Mouse (Mus musculus) hindbrain, embryonic 14.5 days (tissue): ENCODE measurements at regions not wholly inside any gene's neighbourhood (a gene's known extent, or its start where the extent isn't known, plus 50 kb on each side); places are given as distances from the start of the nearest gene placed in this dataset.

Source experiments
- ATAC-seq: fragments of 200-750 bp; cut with Nextera tagmentation; 2 replicates; pipeline ENCODE4 v1.8.0; 2017; ENCODE audit warnings: moderate number of reproducible peaks, mild to moderate bottlenecking, moderate TSS enrichment, moderate library complexity; ENCODE audit not compliant: low FRiP score
- DNase-seq: peaks from one replicate; pipeline ENCODE4 v3.0.0-alpha.2; 2015; ENCODE audit warnings: low spot score
- H3K27ac ChIP-seq: fragments of 300-500 bp; sonication (generic); 2 replicates; pipeline ENCODE4 v1.5.1; 2014; ENCODE audit warnings: mild to moderate bottlenecking, moderate library complexity
- H3K27me3 ChIP-seq: fragments of 300-500 bp; sonication (generic); 2 replicates; pipeline ENCODE4 v1.6.1; 2014; ENCODE audit warnings: mild to moderate bottlenecking, low read length, mixed read lengths; ENCODE audit not compliant: control insufficient read depth, insufficient read depth
- H3K36me3 ChIP-seq: fragments of 300-500 bp; sonication (generic); replicated peaks from 2 replicates; pipeline ENCODE4 v1.6.1; 2014; ENCODE audit not compliant: control insufficient read depth, insufficient read depth
- H3K4me1 ChIP-seq: fragments of 300-500 bp; sonication (generic); replicated peaks from 2 replicates; pipeline ENCODE4 v1.6.1; 2014; ENCODE audit warnings: antibody characterized with exemption, low read length, mixed read lengths; ENCODE audit not compliant: control insufficient read depth, insufficient read depth
- H3K4me2 ChIP-seq: fragments of 300-500 bp; sonication (generic); replicated peaks from 2 replicates; pipeline ENCODE4 v1.6.1; 2014; ENCODE audit warnings: mild to moderate bottlenecking, moderate library complexity
- H3K4me3 ChIP-seq: fragments of 300-500 bp; sonication (generic); replicated peaks from 2 replicates; pipeline ENCODE4 v1.5.1; 2014; ENCODE audit warnings: mild to moderate bottlenecking, low read length
- H3K9ac ChIP-seq: fragments of 300-500 bp; sonication (generic); 2 replicates; pipeline ENCODE4 v1.6.1; 2014
- H3K9me3 ChIP-seq: fragments of 300-500 bp; sonication (generic); 2 replicates; pipeline ENCODE4 v1.6.1; 2016; ENCODE audit warnings: low read length; ENCODE audit not compliant: control insufficient read depth
- WGBS: fragments of 180-500 bp; shearing (Covaris S2); extraction: QIAGEN DNeasy Blood & Tissue Kit; methylation state at CpG from one replicate; pipeline ENCODE4 v1.1.7; 2014; 5-methylcytosine and 5-hydroxymethylcytosine counted together

- Histone ChIP-seq H3K36me3 (no peaks in the 10 kb centered on the region), H3K27ac (no peak overlapping the region), H3K9ac (no peak overlapping the region), H3K4me3 (no peak overlapping the region), H3K9me3 (no peaks in the 10 kb centered on the region), H3K27me3 (no peaks in the 10 kb centered on the region), H3K4me2 (no peak overlapping the region), H3K4me1 (no peaks in the 10 kb centered on the region)
- ATAC-seq (no peak), DNase-seq (no peak)
These were observed 183.7 kb upstream of the Tcf21 start for GRCm38 (mm10) chr10:23003686-23004085.

- H3K9ac ChIP-seq = no peak overlapping the region
- H3K4me1 ChIP-seq = no peaks in the 10 kb centered on the region
- WGBS = 75% methylated on average over 2 of the region's 2 CpGs
- no peaks in the 10 kb centered on the region for H3K36me3 ChIP-seq
- H3K27me3 ChIP-seq = no peaks in the 10 kb centered on the region
- H3K4me3 ChIP-seq = no peak overlapping the region
- ATAC-seq (no peak), DNase-seq (no peak)
- no peaks in the 10 kb centered on the region for H3K9me3 ChIP-seq
- H3K27ac ChIP-seq = no peak overlapping the region
- H3K4me2 ChIP-seq = no peak overlapping the region
These were observed 178.6 kb upstream of the Tcf21 start for GRCm38 (mm10) chr10:22998561-22998960.

GRCm38 (mm10) chr10:22997571-22997970 is 177.6 kb upstream of the Tcf21 start:
- Histone ChIP-seq H3K9ac (no peak overlapping the region), H3K27ac (no peak overlapping the region), H3K4me1 (no peaks in the 10 kb centered on the region), H3K36me3 (no peaks in the 10 kb centered on the region), H3K4me2 (no peak overlapping the region), H3K4me3 (no peak overlapping the region), H3K9me3 (no peaks in the 10 kb centered on the region), H3K27me3 (no peaks in the 10 kb centered on the region)
- WGBS = 77% methylated on average over 5 of the region's 5 CpGs
- DNase-seq (no peak), ATAC-seq (no peak)

- 91% methylated on average over 3 of the region's 3 CpGs for WGBS
These were observed 173.2 kb upstream of the Tcf21 start for GRCm38 (mm10) chr10:22993158-22993557.

GRCm38 (mm10) chr10:22981798-22982197 is 161.8 kb upstream of the Tcf21 start:
- whole genome bisulfite sequencing = 86% methylated on average over 6 of the region's 6 CpGs
- DNase-seq (no peak), ATAC-seq (no peak)
- no peak overlapping the region for H3K4me3 ChIP-seq
- H3K27me3 ChIP-seq = no peaks in the 10 kb centered on the region
- no peak overlapping the region for H3K9ac ChIP-seq
- H3K4me2 ChIP-seq = no peak overlapping the region
- H3K9me3 ChIP-seq = no peaks in the 10 kb centered on the region
- no peak overlapping the region for H3K27ac ChIP-seq
- no peaks in the 10 kb centered on the region for H3K4me1 ChIP-seq
- H3K36me3 ChIP-seq = no peaks in the 10 kb centered on the region

More at GRCm38 (mm10) chr10:22993158-22993557, 173.2 kb upstream of the Tcf21 start:
- Histone ChIP-seq H3K27ac (no peak overlapping the region), H3K4me3 (no peak overlapping the region), H3K9me3 (no peaks in the 10 kb centered on the region), H3K4me2 (no peak overlapping the region), H3K9ac (no peak overlapping the region), H3K27me3 (no peaks in the 10 kb centered on the region), H3K36me3 (no peaks in the 10 kb centered on the region), H3K4me1 (no peaks in the 10 kb centered on the region)
- ATAC-seq (no peak), DNase-seq (no peak)

GRCm38 (mm10) chr10:22978442-22978841 is 158.5 kb upstream of the Tcf21 start:
- ATAC-seq = no peak
- H3K36me3 ChIP-seq = no peaks in the 10 kb centered on the region
- H3K9me3 ChIP-seq = no peaks in the 10 kb centered on the region
- no peaks in the 10 kb centered on the region for H3K4me1 ChIP-seq
- no peaks in the 10 kb centered on the region for H3K27me3 ChIP-seq
- WGBS = 97% methylated on average over 7 of the region's 7 CpGs
- H3K4me3 ChIP-seq = no peak overlapping the region
- DNase-seq = no peak
- H3K27ac ChIP-seq = no peak overlapping the region
- H3K4me2 ChIP-seq = no peak overlapping the region
- no peak overlapping the region for H3K9ac ChIP-seq

DNA sequence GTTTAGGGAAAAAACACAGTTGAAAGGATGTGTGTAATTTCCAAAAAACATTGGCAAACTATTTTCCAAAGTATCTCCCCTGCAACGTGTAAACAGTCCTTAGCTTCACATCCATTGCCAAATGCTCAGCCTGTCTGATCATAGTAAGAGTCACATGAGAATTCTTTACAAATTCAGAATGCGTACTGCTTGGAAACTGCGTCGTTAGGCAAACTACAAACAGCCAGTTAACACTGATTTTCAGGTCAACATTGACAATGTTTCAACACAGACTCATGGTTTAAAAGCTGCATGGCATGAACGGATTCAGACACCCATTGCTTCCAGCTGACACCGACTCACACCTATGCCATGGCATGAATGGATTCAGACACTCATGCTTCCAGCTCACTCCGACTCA is 137.0 kb upstream of the Tcf21 start:
- H3K9me3 ChIP-seq = no peaks in the 10 kb centered on the region
- no peaks in the 10 kb centered on the region for H3K27me3 ChIP-seq
- no peak overlapping the region for H3K27ac ChIP-seq
- H3K4me2 ChIP-seq = no peak overlapping the region
- H3K4me1 ChIP-seq = no peaks in the 10 kb centered on the region
- WGBS = 85% methylated on average over 7 of the region's 7 CpGs
- ATAC-seq = no peak
- H3K4me3 ChIP-seq = no peak overlapping the region
- H3K9ac ChIP-seq = no peak overlapping the region
- no peak for DNase-seq
- no peaks in the 10 kb centered on the region for H3K36me3 ChIP-seq

GRCm38 (mm10) chr10:22953283-22953682 is 133.3 kb upstream of the Tcf21 start:
- Histone ChIP-seq H3K4me3 (no peak overlapping the region), H3K9me3 (no peaks in the 10 kb centered on the region), H3K4me2 (no peak overlapping the region), H3K4me1 (no peaks in the 10 kb centered on the region), H3K9ac (no peak overlapping the region), H3K27ac (no peak overlapping the region), H3K27me3 (no peaks in the 10 kb centered on the region), H3K36me3 (no peaks in the 10 kb centered on the region)
- DNase-seq = no peak
- ATAC-seq = no peak
- WGBS = 72% methylated on average over 6 of the region's 6 CpGs

GRCm38 (mm10) chr10:22944247-22944646 is 124.3 kb upstream of the Tcf21 start:
- Histone ChIP-seq H3K36me3 (no peaks in the 10 kb centered on the region), H3K4me3 (no peak overlapping the region), H3K9me3 (no peaks in the 10 kb centered on the region), H3K27ac (no peak overlapping the region), H3K4me2 (no peak overlapping the region), H3K27me3 (no peaks in the 10 kb centered on the region), H3K9ac (no peak overlapping the region), H3K4me1 (no peaks in the 10 kb centered on the region)
- DNase-seq = no peak
- ATAC-seq = no peak
- WGBS = 96% methylated on average over 1 of the region's 1 CpGs

DNA sequence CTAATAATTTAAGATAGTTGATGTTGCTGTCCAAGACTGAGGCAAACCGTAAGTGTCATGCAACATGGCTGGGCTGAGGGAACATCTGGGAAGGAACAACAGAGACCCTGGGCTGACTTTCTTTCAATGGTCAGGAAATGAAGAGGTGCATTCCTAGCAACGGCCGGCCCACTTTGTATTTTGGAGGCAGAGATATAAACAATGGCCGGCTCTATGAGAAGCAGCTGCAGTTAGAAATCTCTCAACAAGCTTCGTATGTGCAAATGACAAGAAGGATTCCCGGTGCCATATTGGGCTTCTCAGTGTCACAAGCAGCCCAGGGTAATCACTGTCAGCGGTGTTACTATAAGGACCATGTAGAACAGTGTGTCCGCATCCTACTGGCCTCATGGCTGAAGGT is 108.0 kb upstream of the Tcf21 start:
- ATAC-seq (no peak), DNase-seq (no peak)
- Histone ChIP-seq H3K27ac (no peak overlapping the region), H3K9ac (no peak overlapping the region), H3K4me1 (no peaks in the 10 kb centered on the region), H3K4me2 (no peak overlapping the region), H3K9me3 (no peaks in the 10 kb centered on the region), H3K27me3 (no peaks in the 10 kb centered on the region), H3K36me3 (no peaks in the 10 kb centered on the region), H3K4me3 (no peak overlapping the region)
- WGBS = 89% methylated on average over 8 of the region's 8 CpGs
